Mouse (Mus musculus) liver, postnatal 0 days (tissue): ENCODE results near the gene Pam.

ENCODE experiments used
- CTCF ChIP-seq: sonication (generic); IDR thresholded peaks from 2 replicates; pipeline ENCODE4 v1.5.1; 2016; ENCODE audit warnings: antibody characterized with exemption, low read depth
- EP300 ChIP-seq: IDR thresholded peaks from 2 replicates; pipeline ENCODE4 v1.6.1; 2016; ENCODE audit warnings: antibody characterized with exemption, low read depth, mild to moderate bottlenecking

DNA sequence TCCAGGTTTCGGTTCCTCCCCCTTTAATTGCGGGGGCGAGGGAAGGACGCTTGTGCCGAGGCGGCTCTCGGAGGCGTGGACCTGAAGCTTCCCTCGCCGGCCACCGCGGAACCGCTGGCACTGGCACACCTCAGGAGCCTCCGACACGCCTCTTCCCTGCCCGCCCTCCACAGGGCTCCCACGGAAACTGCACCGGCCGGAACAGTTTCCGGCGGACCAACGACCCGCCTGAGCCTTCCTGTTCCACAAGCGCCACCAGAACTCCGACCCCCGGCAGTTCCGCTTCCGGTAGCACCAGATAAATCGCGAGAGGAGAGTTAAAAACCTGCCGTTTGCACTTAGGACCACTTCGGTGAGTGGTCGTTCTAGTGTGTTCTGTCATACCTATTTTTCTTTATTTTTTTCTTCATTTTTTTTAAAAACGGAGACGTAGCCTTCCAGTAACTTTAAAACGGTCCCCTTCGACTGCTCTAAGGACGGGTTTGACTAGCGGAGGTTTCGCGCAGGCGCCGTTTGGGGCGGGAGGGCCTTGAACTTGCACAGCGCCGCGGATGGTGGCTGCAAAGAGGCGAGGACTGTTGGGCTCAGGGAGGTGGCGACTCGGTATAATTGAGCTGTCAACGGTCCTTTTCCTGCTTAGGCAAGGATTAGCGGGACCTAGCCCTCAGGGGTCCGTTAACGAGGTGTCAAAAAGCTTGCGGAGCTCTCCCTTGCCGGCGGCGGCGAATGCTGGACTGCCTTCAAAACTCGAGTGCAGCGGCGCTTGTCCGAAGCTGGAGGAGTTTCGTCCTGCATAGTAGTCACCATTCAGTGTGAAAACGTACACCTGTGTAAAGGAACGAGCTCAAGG lies 325.3 kb downstream of the Pam start, which contains the start of the genes Gin1 and Ppip5k2:
- TF ChIP-seq CTCF (peak; percentile 56), EP300 (peak; percentile 65)
